Mouse (Mus musculus): ENCODE data around the gene Gm11992.

Gene Gm11992

DNA sequence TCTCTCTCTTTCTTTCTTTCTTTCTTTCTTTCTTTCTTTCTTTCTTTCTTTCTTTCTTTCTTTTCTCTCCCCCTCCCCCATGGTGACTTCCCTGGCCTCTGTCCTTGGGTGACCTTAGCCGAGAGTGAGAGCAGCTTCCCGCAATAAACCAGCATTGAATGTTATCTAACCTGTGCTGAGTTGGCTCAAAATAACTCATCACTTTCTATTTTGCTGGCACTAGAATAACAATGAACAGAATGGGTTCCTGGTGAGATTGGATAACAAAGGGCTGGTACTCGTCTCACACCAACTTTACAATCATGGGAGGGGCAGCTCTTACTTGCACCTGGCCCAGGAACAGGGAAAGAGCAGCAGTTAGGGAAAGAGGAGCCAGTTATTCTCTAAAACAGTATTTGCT is 68.5 kb downstream of the Gm11992 start:
- DNase-seq: no peak

DNA sequence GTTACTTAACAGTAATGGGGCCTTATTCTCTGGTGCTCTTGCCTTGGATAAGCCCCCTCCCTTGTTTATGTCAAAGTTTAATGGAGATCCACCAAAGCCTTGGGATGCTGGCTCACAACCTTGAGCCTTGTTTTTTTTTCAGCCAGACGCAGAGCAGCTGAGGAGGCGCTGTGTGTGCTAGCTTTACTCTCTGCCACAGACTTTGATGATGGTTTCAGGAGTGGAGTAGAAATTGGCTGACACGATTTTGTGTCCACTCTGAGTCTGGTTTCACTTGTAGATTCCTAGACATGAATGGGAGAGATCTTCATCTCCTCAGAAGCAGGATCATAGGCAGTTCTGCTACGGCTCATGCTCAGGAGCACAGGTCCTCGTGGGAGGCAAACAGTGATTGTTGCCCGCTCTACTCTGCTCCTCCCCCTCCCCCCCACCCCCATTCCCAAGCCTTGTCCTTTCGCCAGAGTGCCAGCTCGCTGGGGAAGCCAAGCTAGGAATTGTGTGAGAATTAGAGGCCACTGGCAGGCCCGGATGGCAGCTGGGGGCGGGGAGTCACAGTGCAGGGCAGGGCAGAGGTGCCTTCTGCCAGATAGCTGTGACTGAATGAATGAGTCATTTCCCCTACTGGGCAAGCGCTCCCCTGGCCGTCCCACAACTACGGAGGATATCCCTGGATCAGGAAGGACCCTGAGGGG is 69.1 kb downstream of the Gm11992 start:
- no peak for DNase-seq

- DNase-seq: no peak
These were observed 69.6 kb downstream of the Gm11992 start, which contains the start of gene Upp1 for GRCm38 (mm10) chr11:9118050-9118420. Gene Upp1 (plus strand): TSS chr11:9118103.

DNA sequence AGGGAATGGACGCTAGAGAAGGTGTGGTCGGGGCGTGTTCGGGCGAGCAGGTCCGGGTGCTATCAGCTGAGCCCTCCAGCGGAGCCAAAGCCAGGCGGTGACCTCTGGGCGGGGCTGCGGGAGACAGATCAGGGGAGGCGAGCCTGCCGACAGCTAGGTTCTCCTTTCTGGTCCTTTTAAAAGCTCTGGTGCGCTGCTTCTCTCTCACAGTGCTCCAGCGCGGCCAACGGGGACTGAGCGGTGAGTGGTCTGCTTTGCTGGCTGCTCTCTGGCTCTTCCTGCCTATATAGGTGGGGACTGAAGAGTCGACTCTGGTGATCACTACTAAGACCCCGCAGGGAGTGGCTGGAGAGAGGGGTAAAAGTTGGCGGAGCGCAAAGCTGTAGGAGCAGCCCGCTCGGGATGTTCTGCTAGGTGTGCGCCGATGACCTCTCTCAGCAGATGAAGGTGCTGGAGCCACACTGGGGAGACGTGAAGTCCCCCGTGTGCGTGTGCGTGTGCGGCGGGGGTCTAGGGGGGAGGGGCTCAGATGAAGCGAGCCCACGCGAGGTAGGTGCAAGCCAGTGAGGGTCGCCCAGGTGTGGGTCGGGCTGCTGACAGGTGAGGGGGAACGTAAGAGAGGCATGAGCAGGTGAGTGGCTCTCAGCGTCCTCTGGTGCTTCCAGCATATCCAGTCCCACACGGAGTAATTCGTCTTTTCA is 70.2 kb downstream of the Gm11992 start:
- DNase-seq: no peak

Measured in right cerebral cortex, postnatal 14 days (tissue).